Mouse (Mus musculus) left cerebral cortex, postnatal 14 days (tissue): ENCODE measurements around the gene Rnase10. TPM values are rescaled to one million over a fixed set of nuclear protein-coding genes. Genes with fewer than 3 reads are reported as not detected.
A peak's percentile ranks its signal among the peaks of the same experiment; 100 is the strongest.
"Not testable (repeated sequence)": the region's sequence is repeated elsewhere in the genome, so short reads cannot be mapped to it uniquely, and the experiment has no call there.

Experiments used
- DNase-seq, 2 experiments: peaks; one replicate each; pipeline ENCODE4 v3.0.0; 2021 to 2022; ENCODE audit warnings: low spot score in 2 of 2, mixed read lengths in 1 of 2
- intact Hi-C: fragments of 180-260 bp; cut with DNase I; formaldehyde crosslinking; loops from one replicate; pipeline ENCODE4 v1.15.1; 2025
- total RNA-seq, 2 experiments: library from RNA; stranded (reverse); gene quantifications; 2 replicates each; pipeline ENCODE4 v1.2.3; 2021

Gene Rnase10
- total RNA-seq, 2 experiments from 2014 or later: 0.30 TPM; not detected in 1

DNA sequence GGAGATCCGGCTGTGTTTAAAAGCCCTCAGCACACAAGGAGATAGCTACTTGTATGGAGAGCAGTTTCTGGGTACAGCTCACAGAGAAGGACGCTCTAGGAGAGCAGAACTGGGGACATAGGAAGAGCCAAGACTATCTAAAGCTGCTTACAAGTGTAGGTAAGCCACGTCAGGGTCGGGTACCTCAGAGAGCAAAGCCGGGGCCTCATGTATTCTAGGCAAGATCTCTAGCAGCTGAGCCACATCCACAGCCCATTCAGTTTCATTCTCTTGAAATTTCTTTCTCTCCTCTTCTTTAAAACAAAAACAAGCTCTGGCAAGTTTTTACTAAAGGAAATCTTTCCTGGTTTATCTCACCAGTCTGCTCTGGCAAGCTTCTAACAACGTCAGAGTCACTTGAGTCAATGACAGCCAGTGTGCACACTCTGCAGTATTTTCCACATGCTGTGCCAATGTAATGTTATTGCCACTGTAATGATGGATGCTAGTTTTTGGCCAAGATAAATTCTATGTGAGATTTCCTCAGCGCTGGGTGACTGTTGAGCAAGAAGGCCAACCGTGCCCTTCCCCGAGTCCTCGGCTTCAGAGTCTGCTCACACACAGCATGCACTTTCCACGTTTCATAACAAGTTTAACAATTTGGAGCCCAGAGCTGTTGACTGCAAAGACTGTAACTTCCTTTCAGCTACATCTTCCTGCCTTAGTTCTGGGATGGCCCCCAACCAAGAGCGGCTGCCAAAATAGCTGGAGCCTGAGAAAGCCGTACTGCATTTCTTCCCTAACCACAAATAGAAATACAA is 563 bp downstream of the Rnase10 start:
- intact Hi-C loops: no loop called here
- DNase-seq: peak; percentile 59 to 67

DNA sequence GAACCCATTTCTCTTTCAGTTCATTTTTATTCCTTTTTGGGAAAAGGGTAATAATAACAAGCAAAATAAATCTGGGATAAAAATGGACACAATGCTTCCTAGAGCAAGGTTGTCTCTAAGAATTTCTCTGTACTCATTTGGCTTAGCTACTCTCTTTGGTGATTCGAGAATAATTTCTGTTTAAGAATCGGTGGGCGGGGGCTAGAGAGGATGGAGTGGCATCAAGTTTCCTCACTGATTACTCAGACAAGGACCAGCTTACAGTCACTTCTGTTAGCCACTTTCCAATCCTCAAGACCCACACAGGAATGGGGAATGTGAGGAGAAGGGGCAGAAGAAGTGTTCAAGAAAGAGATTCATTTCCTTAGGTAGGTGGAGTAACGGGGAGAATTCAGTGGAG is 1.2 kb downstream of the Rnase10 start:
- intact Hi-C loops: no loop called here
- DNase-seq: no peak

DNA sequence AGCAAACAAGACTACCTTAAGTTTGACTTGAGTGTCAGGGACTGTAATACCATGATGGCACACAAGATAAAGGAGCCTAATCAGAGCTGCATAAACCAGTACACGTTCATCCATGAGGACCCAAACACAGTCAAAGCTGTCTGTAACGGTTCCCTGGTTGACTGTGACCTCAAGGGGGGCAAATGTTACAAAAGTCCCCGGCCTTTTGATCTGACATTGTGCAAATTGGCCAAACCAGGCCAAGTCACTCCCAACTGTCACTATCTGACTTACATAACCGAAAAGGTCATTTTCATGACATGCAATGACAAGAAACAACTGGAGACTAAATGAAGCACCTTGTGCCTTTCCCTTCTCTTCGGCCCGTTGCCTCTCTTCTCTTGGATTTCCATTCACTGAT is 2.0 kb downstream of the Rnase10 start:
- DNase-seq: no peak
- intact Hi-C loops: no loop called here

DNA sequence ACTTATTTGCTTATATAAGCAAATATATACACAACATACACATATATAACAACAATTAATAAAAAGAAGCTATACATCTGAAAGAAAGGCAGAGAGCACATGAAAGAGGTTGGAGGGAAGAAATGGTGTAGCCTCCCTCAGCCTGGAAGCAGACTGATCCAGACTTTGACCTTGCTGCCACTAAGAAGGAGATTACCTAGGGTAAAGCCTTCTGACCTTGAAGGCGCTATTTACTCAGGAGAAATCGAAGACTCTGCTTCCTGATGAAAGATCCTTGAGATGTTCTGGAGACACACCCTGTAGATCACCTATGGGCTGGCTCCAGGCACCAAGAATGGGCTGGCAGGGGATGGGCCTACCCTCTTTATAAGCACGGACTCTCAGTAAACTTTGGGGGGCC is 7.2 kb downstream of the Rnase10 start:
- DNase-seq, intact Hi-C loops: not testable (repeated sequence)

DNA sequence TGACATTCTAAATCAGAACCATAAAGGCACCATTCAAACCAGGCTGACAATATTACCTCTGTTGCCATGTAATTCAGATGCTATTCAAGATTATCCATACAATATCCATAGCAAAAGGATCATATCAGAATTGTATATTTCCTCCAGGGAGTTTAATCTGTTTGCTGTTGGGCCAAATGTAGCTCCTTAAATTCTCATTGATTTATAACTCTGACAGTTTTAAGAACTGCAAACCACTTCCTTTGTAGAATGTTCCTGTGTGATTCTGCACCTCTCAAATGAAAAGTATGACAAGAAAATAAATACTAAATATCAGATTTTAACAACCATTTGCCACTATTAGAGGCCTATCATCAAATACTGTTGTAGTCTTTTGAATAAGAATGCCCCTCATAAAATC is 8.2 kb downstream of the Rnase10 start:
- no peak for DNase-seq
- intact Hi-C loops: no loop called here

DNA sequence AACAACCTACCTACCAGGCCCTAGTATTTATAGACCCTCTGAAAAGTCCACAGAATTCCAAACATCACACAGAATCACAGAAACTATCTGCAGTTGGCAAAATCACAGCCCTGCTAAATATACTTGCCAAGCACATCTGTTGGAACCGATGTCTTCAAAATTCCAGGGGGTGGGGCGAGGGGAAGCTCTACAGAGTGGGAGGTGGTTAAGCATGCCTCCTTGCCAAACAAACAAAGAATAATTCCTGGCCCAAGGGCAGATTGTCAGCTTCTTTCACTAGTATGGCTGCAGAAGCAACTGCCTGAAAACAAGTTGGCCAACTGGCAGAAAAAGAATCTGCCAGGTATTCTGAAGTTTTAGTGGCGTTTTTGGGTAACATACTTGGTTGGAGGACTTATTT is 9.7 kb downstream of the Rnase10 start:
- intact Hi-C loops: no loop called here
- DNase-seq: peak in 1 of 2 experiments; percentile 15

DNA sequence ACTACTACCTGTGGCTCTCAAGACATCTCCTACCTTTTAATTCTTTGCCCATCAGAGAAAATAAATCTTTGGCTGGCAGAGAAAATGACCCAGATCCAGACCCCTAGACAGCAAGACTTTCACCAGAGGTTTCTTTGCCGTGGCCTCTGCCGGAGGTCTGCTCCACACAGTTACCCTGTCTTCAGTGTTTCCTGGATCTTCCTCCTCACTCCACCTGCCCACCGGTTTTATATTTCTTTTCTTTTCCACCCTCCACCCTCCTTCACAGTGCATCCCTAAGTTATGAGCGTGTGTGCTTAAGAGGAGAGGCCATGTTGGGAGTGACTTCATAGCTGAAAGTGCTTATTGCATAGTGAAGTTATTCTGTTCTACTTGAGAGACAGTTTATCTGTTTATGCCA is 15.9 kb downstream of the Rnase10 start:
- DNase-seq: no peak
- intact Hi-C loops: loop anchor here (10.0 kb wide), 1 partner anchor 219 kb away; the partner anchor contains the start of genes Ccnb1ip1 and Parp2

DNA sequence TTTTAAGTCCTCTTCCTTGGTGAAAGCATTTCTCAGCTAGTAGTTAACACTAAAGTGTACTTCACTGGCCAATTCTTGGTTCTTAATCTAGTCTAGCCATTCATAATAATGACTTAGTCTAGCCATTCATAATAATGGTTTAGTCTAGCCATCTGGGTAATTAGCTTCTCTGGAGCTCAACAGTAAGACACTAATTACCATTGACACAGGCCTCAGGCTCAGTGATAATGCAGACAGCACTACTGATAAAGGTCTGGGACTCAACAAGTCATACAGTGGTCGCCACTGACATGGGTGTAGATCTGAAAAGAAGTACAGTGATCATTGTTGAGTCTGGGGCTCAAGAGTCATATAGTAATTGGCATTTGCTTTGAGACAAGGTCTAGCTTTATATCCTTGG is 17.3 kb downstream of the Rnase10 start:
- no peak for DNase-seq
- intact Hi-C loops: loop anchor here (5.0 to 10.0 kb wide), 2 partner anchors 72 to 220 kb away; partner anchors contain the start of genes Ccnb1ip1 and Parp2

DNA sequence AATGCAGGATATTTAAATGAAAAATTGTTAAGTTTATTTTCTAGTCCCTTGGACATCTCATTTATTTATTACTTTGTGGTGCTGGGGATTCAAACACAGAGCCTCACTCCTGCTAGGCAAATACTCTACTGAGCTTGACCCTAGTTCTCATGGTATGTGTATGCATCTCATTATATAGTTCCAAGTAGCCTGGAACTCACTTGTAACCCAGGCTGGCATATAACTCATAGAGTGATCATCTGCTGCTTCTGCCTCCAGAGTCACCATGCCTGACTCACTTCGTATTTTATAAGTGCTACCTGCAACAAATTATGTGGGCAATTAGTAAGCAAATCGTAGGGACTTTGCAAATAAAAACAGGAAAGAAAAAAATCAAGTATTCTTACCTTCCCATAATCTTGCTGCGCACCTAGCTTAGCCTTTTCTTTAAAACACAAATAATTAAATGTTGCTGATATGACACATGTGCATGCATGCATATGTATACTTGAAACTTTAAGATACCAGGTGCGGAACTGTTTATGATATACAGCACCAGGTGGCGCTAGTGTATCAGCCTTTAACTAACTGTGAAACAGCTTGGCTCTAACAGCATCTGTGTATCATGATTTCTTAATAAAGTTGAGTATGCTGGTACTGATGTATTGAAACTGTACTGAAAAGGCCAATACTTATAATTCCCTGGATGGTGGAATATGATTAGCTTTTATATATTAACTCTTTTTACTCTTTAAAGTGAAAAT is 19.0 kb downstream of the Rnase10 start:
- intact Hi-C loops: loop anchor here (1.0 to 10.0 kb wide), 3 partner anchors 37 to 222 kb away; partner anchors contain the start of genes Ccnb1ip1 and Parp2

DNA sequence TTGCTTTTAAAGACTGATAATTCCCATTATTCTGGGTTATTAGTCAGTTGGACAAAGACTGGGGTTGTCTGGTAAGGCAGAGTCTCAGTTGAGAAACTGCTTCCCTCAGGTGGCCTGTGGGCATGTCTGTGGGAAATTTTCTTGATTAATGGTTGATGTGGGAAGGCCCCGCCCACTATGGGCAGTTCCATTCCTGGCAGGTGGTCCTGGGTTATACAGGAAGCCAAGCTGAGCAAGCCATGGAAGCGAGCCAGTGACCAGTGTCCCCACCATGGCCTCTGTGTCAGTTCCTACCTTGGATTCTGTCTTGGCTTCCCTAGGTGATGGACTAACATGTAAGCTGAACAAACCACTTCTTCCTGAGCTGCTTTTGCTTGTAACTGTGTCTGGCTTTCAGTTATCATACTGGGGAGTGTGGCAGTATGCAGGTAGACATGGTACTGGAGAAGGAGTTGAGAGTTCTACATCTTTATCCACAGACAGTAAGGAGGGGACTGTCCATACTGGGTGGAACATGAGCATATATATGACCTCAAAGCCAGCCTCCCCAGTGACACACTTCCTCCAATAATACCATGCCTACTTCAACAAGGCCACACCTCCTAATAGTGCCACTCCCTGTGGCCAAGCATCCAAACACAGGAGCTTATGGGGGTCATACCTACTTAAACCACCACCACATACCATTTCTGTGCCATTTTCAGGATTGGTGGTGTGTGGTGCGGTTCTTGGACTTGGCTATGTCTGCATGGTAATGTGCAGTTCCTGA is 20.0 kb downstream of the Rnase10 start:
- intact Hi-C loops: loop anchor here (5.0 to 10.0 kb wide), 2 partner anchors 70 to 223 kb away; partner anchors contain the start of genes Ccnb1ip1 and Parp2
- DNase-seq: no peak

More for the DNA sequence above, 19.0 kb downstream of the Rnase10 start:
- DNase-seq: peak; percentile 75 to 79

DNA sequence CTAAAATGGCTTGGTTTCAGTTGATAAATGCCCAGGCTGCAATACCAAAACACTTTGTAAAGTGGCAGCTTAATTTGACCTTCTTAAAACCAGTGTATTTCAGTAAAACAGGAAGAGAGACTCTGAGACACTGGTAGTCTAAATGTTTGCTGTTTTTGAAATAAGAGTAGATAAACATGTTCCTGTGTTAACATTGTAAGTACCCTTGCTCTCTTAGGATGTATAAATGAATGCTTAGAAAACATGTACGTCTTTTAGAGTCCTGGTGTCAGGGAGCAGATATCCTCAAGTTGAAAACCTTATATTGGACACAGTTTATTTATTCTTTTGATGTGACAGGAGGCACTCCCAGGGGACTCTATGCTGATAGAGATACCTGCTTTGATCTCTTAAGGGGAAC is 27.7 kb downstream of the Rnase10 start:
- intact Hi-C loops: no loop called here

DNA sequence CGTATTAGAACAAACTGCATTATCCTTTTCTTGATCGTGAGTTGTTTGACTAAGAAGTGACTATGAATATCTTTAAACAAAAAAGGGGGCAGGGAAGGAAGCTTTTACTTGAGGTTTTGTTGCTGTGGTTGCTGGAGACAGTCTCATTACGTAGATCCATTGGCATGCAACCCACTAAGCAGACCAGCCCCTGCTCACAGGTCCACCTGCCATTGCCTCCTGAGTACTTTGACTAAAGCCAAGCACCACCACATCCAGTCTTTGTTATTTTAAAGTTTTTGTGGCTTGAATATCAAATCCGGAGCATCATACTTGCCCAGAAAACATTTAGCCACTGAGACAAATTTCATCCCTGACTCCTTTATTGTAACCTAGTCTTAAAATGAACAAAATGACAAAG is 28.7 kb downstream of the Rnase10 start:
- intact Hi-C loops: no loop called here
- no peak for DNase-seq

More for the DNA sequence above, 27.7 kb downstream of the Rnase10 start:
- DNase-seq: no peak

DNA sequence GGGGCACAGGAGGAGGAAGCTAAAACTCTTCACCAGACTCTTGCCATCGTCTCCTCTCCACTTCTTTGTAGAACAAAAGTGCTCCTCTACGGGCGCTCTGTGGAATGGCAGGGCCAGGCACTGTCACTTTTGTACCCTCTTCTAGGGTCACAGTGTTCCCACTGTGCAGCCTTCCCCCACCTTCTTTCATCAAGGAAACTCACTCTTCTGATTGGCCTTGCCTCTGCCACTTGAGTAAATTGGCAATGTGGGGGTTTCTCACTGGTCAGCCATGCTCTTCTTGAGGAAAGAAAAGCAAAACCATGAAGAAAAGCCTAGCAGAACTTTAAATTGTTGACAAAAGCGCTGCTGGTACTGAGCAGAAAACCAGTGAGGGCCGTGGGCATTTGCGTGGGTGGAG is 34.2 kb downstream of the Rnase10 start, which contains the start of gene Rnase9:
Gene Rnase9 (minus strand): TSS at position 101 of the 400 bp plus-strand sequence.
- intact Hi-C loops: no loop called here

DNA sequence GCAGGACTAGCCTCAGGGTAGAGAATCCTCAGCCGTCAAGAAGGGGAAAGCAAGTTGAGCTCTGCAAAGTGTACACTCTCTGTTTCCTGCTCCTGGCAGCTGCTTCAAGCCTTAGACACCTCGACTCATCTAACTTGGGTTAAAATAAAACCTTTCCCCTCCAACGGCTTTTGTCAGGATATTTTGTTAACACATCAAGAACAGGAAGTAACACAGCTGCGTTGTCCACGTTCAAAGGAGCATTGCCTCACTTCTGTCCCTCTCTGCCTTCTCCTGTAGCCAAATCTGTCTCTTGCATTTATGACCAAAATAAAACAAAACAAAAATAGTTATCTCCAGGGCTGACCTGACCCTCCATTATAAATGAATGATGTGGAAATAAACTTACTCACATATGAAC is 40.3 kb downstream of the Rnase10 start:
- no peak for DNase-seq
- intact Hi-C loops: no loop called here

More for the DNA sequence above, 34.2 kb downstream of the Rnase10 start, which contains the start of gene Rnase9:
- DNase-seq: no peak

DNA sequence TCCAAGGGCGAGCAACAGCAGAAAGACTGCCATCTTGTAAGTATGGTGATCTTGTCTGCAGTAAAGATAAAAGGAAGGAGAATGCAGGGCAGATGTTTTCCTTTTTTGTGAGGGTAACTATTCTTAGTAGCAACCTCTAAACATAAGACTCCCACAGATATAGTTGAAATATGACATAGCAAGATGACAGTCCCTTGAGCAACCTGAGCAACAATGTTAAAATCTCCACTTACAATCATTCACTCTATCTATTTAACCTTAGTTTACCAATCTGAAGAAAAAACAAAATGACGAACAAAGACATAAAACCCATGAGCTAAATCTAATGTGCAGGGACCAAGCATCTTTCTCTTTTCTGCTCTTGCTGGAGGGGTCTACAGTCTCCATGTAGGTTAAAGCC is 42.5 kb downstream of the Rnase10 start, which contains the start of gene Rnase11:
Gene Rnase11 (minus strand): TSS at position 101 of the 400 bp plus-strand sequence.
- no peak for DNase-seq
- intact Hi-C loops: no loop called here

DNA sequence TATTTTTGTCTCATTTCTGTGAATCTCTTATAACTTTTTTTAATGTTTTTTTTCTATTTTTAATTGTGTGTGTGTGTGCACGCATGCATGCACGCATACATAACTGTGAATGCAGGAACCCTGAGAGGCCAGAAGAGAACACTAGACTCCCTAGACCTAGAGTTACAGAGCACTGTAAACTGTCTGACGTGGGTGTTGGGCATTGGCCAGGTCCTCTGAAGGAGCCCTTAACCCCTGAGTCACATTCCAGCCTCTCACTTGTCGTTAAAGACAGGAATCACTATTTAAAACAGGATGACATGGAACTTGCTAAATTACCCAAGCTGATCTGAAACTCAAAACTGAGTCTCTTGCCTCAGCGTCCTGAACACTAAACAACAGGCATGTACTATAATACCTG is 44.4 kb downstream of the Rnase10 start:
- intact Hi-C loops: no loop called here
- no peak for DNase-seq

DNA sequence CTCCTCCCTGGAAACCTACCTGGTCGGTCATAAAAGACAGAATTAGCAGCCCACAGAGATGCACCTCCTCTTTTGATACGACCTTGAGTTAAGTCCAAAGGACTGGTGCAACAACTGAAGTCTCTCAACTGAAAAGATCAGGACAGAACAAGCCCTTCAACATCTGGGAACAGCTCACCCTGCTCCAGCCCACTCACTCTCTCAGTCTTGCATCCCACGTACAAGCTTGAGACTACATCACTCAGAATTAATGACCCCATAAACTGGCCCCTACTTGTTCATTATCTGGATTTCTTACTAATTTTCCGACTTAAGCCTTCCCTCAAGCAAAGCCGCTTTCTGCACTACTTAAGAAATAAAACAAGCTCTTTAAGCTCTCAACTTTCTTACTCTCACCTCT is 45.6 kb downstream of the Rnase10 start:
- intact Hi-C loops: no loop called here
- no peak for DNase-seq

DNA sequence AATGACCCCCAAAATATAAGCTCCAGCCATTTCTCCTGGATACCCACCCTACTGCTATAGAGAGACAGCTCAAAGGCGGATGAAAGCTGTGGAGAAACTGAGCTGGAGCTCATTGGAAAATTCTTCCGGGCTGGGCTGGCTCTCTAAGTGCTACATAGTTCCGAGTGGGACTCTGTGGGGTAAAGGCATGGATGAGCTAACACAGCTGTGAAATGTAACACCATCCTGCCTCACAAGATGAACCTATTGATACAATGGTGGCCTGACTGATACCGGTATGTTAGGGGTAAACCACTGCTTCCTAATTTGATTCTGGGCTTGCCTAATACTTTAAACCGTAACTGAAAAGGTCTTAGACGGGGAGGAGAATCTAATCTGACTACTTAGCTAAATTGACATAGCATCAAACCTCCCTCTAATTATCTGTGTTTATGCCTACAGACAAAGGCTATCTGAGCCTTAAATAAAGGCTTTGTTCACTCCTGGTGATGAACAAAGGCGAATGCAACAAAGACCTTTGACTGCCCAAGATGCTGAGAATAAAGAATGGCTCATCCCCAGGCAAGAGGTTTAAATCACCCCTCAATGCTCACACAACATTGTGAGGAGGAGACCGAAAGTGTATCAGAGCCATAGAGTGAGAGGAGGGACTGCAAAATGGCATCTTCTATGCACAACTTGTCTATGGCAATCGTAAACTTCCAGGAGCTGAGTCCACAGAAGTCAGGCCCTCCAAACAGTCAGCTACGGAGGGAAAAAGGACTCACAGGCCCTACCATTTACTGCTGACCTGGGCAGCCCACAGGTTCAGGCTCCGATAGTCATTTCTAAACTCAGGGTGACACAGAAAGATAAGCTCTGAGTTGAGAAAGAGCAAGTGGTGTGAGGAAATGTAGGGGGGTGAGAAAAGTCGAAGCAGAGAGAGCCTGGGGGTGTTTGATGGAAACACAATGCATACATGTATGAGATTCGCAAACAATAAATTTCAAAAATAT is 47.0 kb downstream of the Rnase10 start:
- intact Hi-C loops: no loop called here
- DNase-seq: no peak
